Mouse (Mus musculus) gastrocnemius, adult 18-20 months (tissue): ENCODE data around the gene Gm5072. TPM values are rescaled to one million over a fixed set of nuclear protein-coding genes. Genes with fewer than 3 reads are reported as not detected.
"Not testable (repeated sequence)": the region's sequence is repeated elsewhere in the genome, so short reads cannot be mapped to it uniquely, and the experiment has no call there.

Experiments
- DNase-seq: peaks from one replicate; pipeline ENCODE4 v3.0.0; 2021; ENCODE audit warnings: low spot score
- long read RNA-seq, 2 experiments: library from polyadenylated mRNA; stranded (forward); transcript quantifications; one replicate each; pipeline ENCODE4 v2.0.0; 2021
- total RNA-seq, 2 experiments: library from RNA; stranded (reverse); gene quantifications; 2 replicates each; pipeline ENCODE4 v1.2.3; 2021

Gm5072 gene
- not detected for total RNA-seq
- long read RNA-seq, experiment 1 = 0 reads
- long read RNA-seq, experiment 2 = 0 reads

DNA sequence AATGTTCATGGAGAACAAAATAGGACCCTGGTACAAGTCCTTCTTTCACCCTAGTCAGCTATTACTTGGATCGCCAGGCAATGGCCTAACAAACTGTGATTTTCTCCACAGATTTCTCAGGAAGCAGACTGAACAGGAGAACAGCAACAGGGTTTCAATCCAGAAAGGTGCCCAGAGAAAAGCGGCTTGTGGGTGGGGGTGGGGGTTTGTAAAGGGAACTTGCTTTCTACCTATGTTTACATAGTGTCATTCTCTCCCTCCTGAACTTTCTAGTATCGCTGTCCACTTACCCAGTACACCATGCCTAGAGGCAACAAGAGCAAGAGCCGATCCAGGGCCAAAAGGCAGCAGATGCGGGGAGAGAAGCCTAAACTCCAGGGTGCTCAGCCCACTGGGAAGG, at the start of gene Gm5072:
Gm5072 (plus strand) TSS at position 301 of the 400 bp plus-strand sequence.
- DNase-seq = not testable (repeated sequence)

Other genes starting within 250 kb of the Gm5072 start
- gene Mageb2, start 60.8 kb upstream of the Gm5072 start, total RNA-seq = not detected
- gene Gm8914, start 87.6 kb downstream of the Gm5072 start, total RNA-seq = not detected
- gene 1700084M14Rik, start 183.4 kb downstream of the Gm5072 start, total RNA-seq = not detected
- not detected for gene Gm14781, start 239.7 kb downstream of the Gm5072 start, total RNA-seq